Comparison of ENCODE assay signal across 11 mouse cellular contexts in the genomic region with DNA sequence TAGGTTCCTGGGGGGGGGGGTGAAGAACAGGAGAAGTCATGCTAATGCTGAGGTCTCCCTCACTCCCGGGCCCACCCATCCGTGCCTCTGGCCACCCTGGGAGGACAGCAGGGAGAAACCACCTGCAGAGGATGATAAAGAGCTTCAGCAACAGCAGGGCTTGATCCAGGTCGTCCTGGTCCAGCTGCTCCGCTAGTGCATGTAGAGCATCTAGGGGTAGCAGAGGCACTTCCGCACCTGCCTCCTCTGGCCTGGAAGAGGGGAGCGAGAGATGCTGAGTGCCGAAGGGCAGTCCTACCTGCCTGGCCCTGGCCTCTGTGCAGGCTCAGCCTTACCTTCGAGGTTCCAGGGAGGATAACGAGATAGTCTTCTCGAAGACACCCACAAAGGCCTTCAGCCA.
"Had no signal": no experiment of that assay in that cellular context is flagged by ENCODE, and none has a peak within 500 bp of the region (broad histone marks: within the 10 kb centered on the region; RNA-seq: fewer than 3 reads in every experiment).

No protein-coding gene starts in this region.

- DNase-seq: lung, adult 18-20 months; retina, postnatal 1 day; right cerebral cortex, postnatal 4 days; spleen, adult 18-20 months had no signal

- H3K36me3 ChIP-seq: hindbrain, embryonic 15.5 days; limb, embryonic 15.5 days; neural tube, embryonic 13.5 days had no signal

- H3K9me3 ChIP-seq: hindbrain, embryonic 15.5 days; limb, embryonic 15.5 days; neural tube, embryonic 13.5 days had no signal

- H3K27me3 ChIP-seq: hindbrain, embryonic 15.5 days; limb, embryonic 15.5 days; neural tube, embryonic 13.5 days had no signal

- H3K4me1 ChIP-seq: limb, embryonic 15.5 days had no signal

- ATAC-seq: intestine, embryonic 16.5 days; midbrain, embryonic 16.5 days had no signal

- H3K9ac ChIP-seq: hindbrain, embryonic 15.5 days; limb, embryonic 15.5 days; neural tube, embryonic 13.5 days had no signal

- H3K4me3 ChIP-seq: hindbrain, embryonic 15.5 days; left cerebral cortex, adult 2 months; limb, embryonic 15.5 days; neural tube, embryonic 13.5 days had no signal

- H3K27ac ChIP-seq: hindbrain, embryonic 15.5 days; left cerebral cortex, adult 2 months; limb, embryonic 15.5 days; neural tube, embryonic 13.5 days had no signal

- H3K4me2 ChIP-seq: hindbrain, embryonic 15.5 days; limb, embryonic 15.5 days; midbrain, embryonic 11.5 days; neural tube, embryonic 13.5 days had no signal
